In genomic region chr14:25567245-25567644, GRCm38 (mm10) we compare ENCODE assay signal across 9 mouse cellular contexts.
DNase-seq lines count a peak whose midpoint lies in the region; ATAC-seq and TF ChIP-seq lines count a peak whose summit lies in the region.
"Had no signal": no experiment of that assay in that cellular context is flagged by ENCODE, and none has a peak within 500 bp of the region (broad histone marks: within the 10 kb centered on the region; RNA-seq: fewer than 3 reads in every experiment).

No protein-coding gene starts in this region.

- no peaks in the 10 kb centered on the region for H3K27me3 ChIP-seq in intestine, postnatal 0 days (replicated peaks; ENCODE audit: control insufficient read depth, insufficient read depth, low read length)
- no peaks in the 10 kb centered on the region for H3K27me3 ChIP-seq in intestine, embryonic 15.5 days (replicated peaks)
- no peaks in the 10 kb centered on the region for H3K27me3 ChIP-seq in midbrain, postnatal 0 days (ENCODE audit: insufficient read depth, low read length)
- H3K27me3 ChIP-seq: limb, embryonic 15.5 days had no signal

- DNase-seq in CD8-positive naive resting alpha-beta T cell, adult 2 months (ENCODE audit: low read depth in 2 of 2, low spot score in 2 of 2): peak; percentile 47 to 62
- DNase-seq in brain, adult 2 months (ENCODE audit: low read depth, low spot score): peak; percentile 84
- DNase-seq in gastrocnemius, adult 18-20 months (ENCODE audit: low spot score): peak; percentile 72
- peak; percentile 73 to 76 for DNase-seq in left cerebral cortex, postnatal 14 days (ENCODE audit: low spot score in 2 of 2)
- peak; percentile 44 for DNase-seq in midbrain, postnatal 0 days (ENCODE audit: low spot score)
- peak; percentile 87 for DNase-seq in thymus, postnatal 14 days

- no peak for ATAC-seq in intestine, postnatal 0 days
- ATAC-seq in intestine, embryonic 15.5 days: no peak
- ATAC-seq in midbrain, postnatal 0 days (ENCODE audit: low FRiP score): no peak

- no peaks in the 10 kb centered on the region; the same call in 1 of the 2 replicates for H3K4me1 ChIP-seq in intestine, postnatal 0 days (replicated peaks; ENCODE audit: control insufficient read depth, insufficient read depth, low read length)
- H3K4me1 ChIP-seq in intestine, embryonic 15.5 days (replicated peaks): peaks cover 22% of the 10 kb centered on the region
- peaks cover 4% of the 10 kb centered on the region; the same call in 1 of the 2 replicates for H3K4me1 ChIP-seq in midbrain, postnatal 0 days (ENCODE audit: insufficient read depth, low read length)

- WGBS in intestine, postnatal 0 days: 35% methylated on average over 3 of the region's 3 CpGs
- WGBS in intestine, embryonic 15.5 days: 52% methylated on average over 3 of the region's 3 CpGs
- WGBS in midbrain, postnatal 0 days: 72% methylated on average over 3 of the region's 3 CpGs

- intact Hi-C loops in left cerebral cortex, postnatal 14 days (cut with DNase I): loop anchor here (5.0 kb wide), 1 partner anchor 450 kb away; no protein-coding TSS in a partner anchor

- H3K27ac ChIP-seq in intestine, postnatal 0 days (ENCODE audit: low read depth, low read length): no peak overlapping the region
- no peak overlapping the region for H3K27ac ChIP-seq in intestine, embryonic 15.5 days
- no peak overlapping the region for H3K27ac ChIP-seq in midbrain, postnatal 0 days (ENCODE audit: low read depth, low read length)
- H3K27ac ChIP-seq: limb, embryonic 15.5 days had no signal

- H3K4me3 ChIP-seq in intestine, postnatal 0 days (ENCODE audit: low read depth, low read length): no peak overlapping the region
- no peak overlapping the region for H3K4me3 ChIP-seq in intestine, embryonic 15.5 days (replicated peaks)
- H3K4me3 ChIP-seq in midbrain, postnatal 0 days (ENCODE audit: low read depth, low read length): no peak overlapping the region
- H3K4me3 ChIP-seq: limb, embryonic 15.5 days had no signal

- H3K4me2 ChIP-seq in intestine, postnatal 0 days (replicated peaks; ENCODE audit: low read depth): no peak overlapping the region
- H3K4me2 ChIP-seq in intestine, embryonic 15.5 days (replicated peaks): no peak overlapping the region
- H3K4me2 ChIP-seq in midbrain, postnatal 0 days (ENCODE audit: low read depth, low read length, poor library complexity, severe bottlenecking): no peak overlapping the region
- H3K4me2 ChIP-seq: limb, embryonic 15.5 days had no signal

- peak; percentile 84 for TF ChIP-seq CTCF in intestine, postnatal 0 days (IDR thresholded peaks at IDR 0.05; ENCODE audit: low read depth)
- peak; percentile 73 for TF ChIP-seq CTCF in midbrain, postnatal 0 days (IDR thresholded peaks at IDR 0.05)

- peaks cover 14% of the 10 kb centered on the region for H3K36me3 ChIP-seq in intestine, postnatal 0 days (ENCODE audit: control insufficient read depth, insufficient read depth)
- peaks cover 6% of the 10 kb centered on the region for H3K36me3 ChIP-seq in intestine, embryonic 15.5 days
- 0 out of 2 replicates have a peak, but pooled peaks cover 3% of the 10 kb centered on the region for H3K36me3 ChIP-seq in midbrain, postnatal 0 days (ENCODE audit: insufficient read depth, low read length)

- no peaks in the 10 kb centered on the region for H3K9me3 ChIP-seq in intestine, postnatal 0 days (ENCODE audit: control insufficient read depth)
- no peaks in the 10 kb centered on the region for H3K9me3 ChIP-seq in intestine, embryonic 15.5 days
- H3K9me3 ChIP-seq in midbrain, postnatal 0 days (ENCODE audit: low read length): no peaks in the 10 kb centered on the region
- H3K9me3 ChIP-seq: limb, embryonic 15.5 days had no signal

- no peak overlapping the region for H3K9ac ChIP-seq in intestine, postnatal 0 days (ENCODE audit: low read depth, low read length)
- H3K9ac ChIP-seq in intestine, embryonic 15.5 days: no peak overlapping the region
- H3K9ac ChIP-seq in midbrain, postnatal 0 days (replicated peaks; ENCODE audit: low read length, poor library complexity, severe bottlenecking): no peak overlapping the region
- H3K9ac ChIP-seq: limb, embryonic 15.5 days had no signal
